Mouse (Mus musculus) stomach, postnatal 0 days (tissue): ENCODE measurements around the gene Disp2. TPM values are rescaled to one million over a fixed set of nuclear protein-coding genes. Genes with fewer than 3 reads are reported as not detected.
A peak's percentile ranks its signal among the peaks of the same experiment; 100 is the strongest.

ENCODE experiments used
- ATAC-seq: fragments of 200-750 bp; cut with Nextera tagmentation; 2 replicates; pipeline ENCODE4 v1.8.0; 2017; ENCODE audit not compliant: low FRiP score, low TSS enrichment
- DNase-seq: peaks from one replicate; pipeline ENCODE4 v3.0.0-alpha.2; 2016; ENCODE audit warnings: low spot score
- H3K27ac ChIP-seq: fragments of 300-500 bp; sonication (generic); replicated peaks from 2 replicates; pipeline ENCODE4 v1.5.1; 2014; ENCODE audit warnings: mild to moderate bottlenecking, control low read depth
- H3K27me3 ChIP-seq: fragments of 300-500 bp; sonication (generic); 2 replicates; pipeline ENCODE4 v1.6.1; 2014; ENCODE audit warnings: low read length; ENCODE audit not compliant: control insufficient read depth, insufficient read depth
- H3K36me3 ChIP-seq: fragments of 300-500 bp; sonication (generic); 2 replicates; pipeline ENCODE4 v1.6.1; 2014; ENCODE audit warnings: low read length, mixed read lengths; ENCODE audit not compliant: control insufficient read depth, insufficient read depth
- H3K4me1 ChIP-seq: fragments of 300-500 bp; sonication (generic); replicated peaks from 2 replicates; pipeline ENCODE4 v1.6.1; 2014; ENCODE audit warnings: antibody characterized with exemption; ENCODE audit not compliant: control insufficient read depth, insufficient read depth
- H3K4me2 ChIP-seq: fragments of 300-500 bp; sonication (generic); replicated peaks from 2 replicates; pipeline ENCODE4 v1.6.1; 2014; ENCODE audit warnings: low read depth, mild to moderate bottlenecking, control low read depth, moderate library complexity
- H3K4me3 ChIP-seq: fragments of 300-500 bp; sonication (generic); 2 replicates; pipeline ENCODE4 v1.5.1; 2014; ENCODE audit warnings: low read depth, low read length, control low read depth
- H3K9ac ChIP-seq: fragments of 300-500 bp; sonication (generic); 2 replicates; pipeline ENCODE4 v1.6.1; 2014; ENCODE audit warnings: mild to moderate bottlenecking, low read length, control low read depth, mixed read lengths
- H3K9me3 ChIP-seq: fragments of 300-500 bp; sonication (generic); 2 replicates; pipeline ENCODE4 v1.6.1; 2016; ENCODE audit warnings: low read length; ENCODE audit not compliant: control insufficient read depth
- CTCF ChIP-seq: IDR thresholded peaks from 2 replicates; pipeline ENCODE4 v1.5.1; 2016; ENCODE audit warnings: antibody characterized with exemption, low read depth, mild to moderate bottlenecking, moderate library complexity
- EP300 ChIP-seq: optimal IDR thresholded peaks from 2 replicates; pipeline ENCODE3; 2016; ENCODE audit warnings: antibody characterized with exemption
- WGBS: fragments of 180-500 bp; shearing (Covaris S2); extraction: QIAGEN DNeasy Blood & Tissue Kit; methylation state at CpG from one replicate; pipeline ENCODE4 v1.1.7; 2014; 5-methylcytosine and 5-hydroxymethylcytosine counted together
- polyA plus RNA-seq: library from polyadenylated mRNA; unstranded; fragments of >200 nt; fragmentation: Nextera tagmentation; extraction: Ambion mirVana; gene quantifications from 2 replicates; pipeline ENCODE4 v1.2.1, GENCODE M21; 2015

Gene Disp2
- polyA plus RNA-seq, 1 experiment from 2014 or later = 1.1 TPM

DNA sequence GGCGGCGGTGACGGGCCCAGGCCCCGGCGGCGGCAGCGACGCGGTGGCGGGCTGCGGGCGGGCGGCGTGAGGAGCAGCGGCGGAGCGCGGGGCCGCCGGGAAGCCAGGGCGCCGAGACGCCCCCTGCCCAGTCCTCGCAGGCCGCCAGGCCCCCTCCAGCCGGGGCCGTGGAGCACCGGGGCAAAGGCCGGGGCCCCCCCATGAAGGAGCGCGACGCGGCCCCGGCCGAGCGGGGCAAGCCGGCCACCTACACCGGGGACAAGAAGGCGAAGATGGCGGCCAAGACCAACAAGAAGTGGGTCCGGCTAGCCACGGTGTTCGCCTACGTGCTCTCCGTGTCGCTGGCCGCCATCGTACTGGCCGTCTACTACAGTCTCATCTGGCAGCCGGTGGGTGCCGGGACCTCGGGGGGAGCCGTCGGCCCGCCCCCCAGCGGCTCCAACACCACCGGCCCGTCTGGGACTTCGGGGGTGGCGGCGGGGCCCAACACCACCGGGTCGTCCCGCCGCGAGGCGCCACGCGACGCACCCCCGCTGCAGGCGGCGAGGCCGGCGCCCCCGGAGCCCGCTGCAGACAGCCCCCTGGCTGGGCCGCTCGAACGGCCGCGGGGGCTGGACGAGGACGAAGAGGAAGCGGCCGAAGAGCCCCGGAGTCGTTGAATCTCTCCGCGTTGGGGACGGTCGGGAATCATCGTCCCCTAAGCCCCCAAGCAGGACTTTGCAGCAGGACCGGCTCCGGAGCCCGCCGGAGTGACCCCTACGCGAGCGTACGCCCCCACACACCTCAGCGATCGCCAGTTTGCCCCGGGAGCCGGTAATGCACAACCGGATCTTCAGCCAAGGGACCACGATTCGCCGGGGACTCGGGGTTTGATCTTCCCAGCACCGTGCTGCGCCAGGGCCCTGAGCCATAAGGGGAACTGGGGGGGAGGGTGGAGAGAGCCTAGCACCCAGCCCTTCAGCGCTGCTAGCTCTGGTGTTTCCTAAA, 33.3 kb upstream of the Disp2 start:
- ATAC-seq = peak; percentile 41
- TF ChIP-seq CTCF (no peak; the same call in 1 of the 2 replicates), EP300 (no peak)
- WGBS = under 1% methylated on average over 86 of the region's 113 CpGs
- Histone ChIP-seq H3K36me3 (0 out of 2 replicates have a peak, but pooled peaks cover 2% of the 10 kb centered on the region), H3K4me1 (peaks cover 4% of the 10 kb centered on the region; the same call in 1 of the 2 replicates), H3K27me3 (no peaks in the 10 kb centered on the region), H3K4me3 (peak overlapping the region; percentile 80), H3K9ac (peak overlapping the region; percentile 93), H3K27ac (peak overlapping the region; percentile 84), H3K4me2 (peak overlapping the region; percentile 99), H3K9me3 (no peaks in the 10 kb centered on the region)
- peak; percentile 45 for DNase-seq

- WGBS = 36% methylated on average over 10 of the region's 10 CpGs
- no peak for TF ChIP-seq CTCF
- Histone ChIP-seq H3K36me3 (0 out of 2 replicates have a peak, but pooled peaks cover 2% of the 10 kb centered on the region), H3K27me3 (no peaks in the 10 kb centered on the region), H3K4me2 (peak overlapping the region; percentile 99), H3K27ac (peak overlapping the region; percentile 53), H3K9me3 (no peaks in the 10 kb centered on the region), H3K9ac (peak overlapping the region; percentile 41), H3K4me1 (peaks cover 4% of the 10 kb centered on the region; the same call in 1 of the 2 replicates), H3K4me3 (peak overlapping the region; percentile 80)
- peak; percentile 46 for DNase-seq
- ATAC-seq = no peak
Observed at GRCm38 (mm10) chr2:118747301-118747960, 32.1 kb upstream of the Disp2 start.

- TF ChIP-seq CTCF = peak; percentile 28
- TF ChIP-seq EP300 = no peak
- H3K4me3 ChIP-seq = no peak overlapping the region
- H3K27me3 ChIP-seq = no peaks in the 10 kb centered on the region
- peak overlapping the region; percentile 0 for H3K4me2 ChIP-seq
- WGBS = 39% methylated on average over 10 of the region's 10 CpGs
- ATAC-seq = peak; percentile 57; the same call in 1 of the 2 replicates
- peak overlapping the region; percentile 14; the same call in 1 of the 2 replicates for H3K9ac ChIP-seq
- H3K4me1 ChIP-seq = peaks cover 4% of the 10 kb centered on the region; the same call in 1 of the 2 replicates
- no peaks in the 10 kb centered on the region for H3K9me3 ChIP-seq
- 0 out of 2 replicates have a peak, but pooled peaks cover 2% of the 10 kb centered on the region for H3K36me3 ChIP-seq
- peak overlapping the region; percentile 64 for H3K27ac ChIP-seq
- DNase-seq = no peak
Observed at GRCm38 (mm10) chr2:118749341-118749884, 30.1 kb upstream of the Disp2 start.

- Histone ChIP-seq H3K9ac (no peak overlapping the region), H3K27ac (peak overlapping the region; percentile 64), H3K36me3 (0 out of 2 replicates have a peak, but pooled peaks cover 2% of the 10 kb centered on the region), H3K27me3 (no peaks in the 10 kb centered on the region), H3K4me3 (no peak overlapping the region), H3K9me3 (no peaks in the 10 kb centered on the region), H3K4me2 (no peak overlapping the region), H3K4me1 (no peaks in the 10 kb centered on the region)
- ATAC-seq = no peak
- WGBS = 73% methylated on average over 8 of the region's 8 CpGs
- TF ChIP-seq EP300 (no peak), CTCF (no peak)
- no peak for DNase-seq
Observed at GRCm38 (mm10) chr2:118750476-118750875, 29.0 kb upstream of the Disp2 start.

DNA sequence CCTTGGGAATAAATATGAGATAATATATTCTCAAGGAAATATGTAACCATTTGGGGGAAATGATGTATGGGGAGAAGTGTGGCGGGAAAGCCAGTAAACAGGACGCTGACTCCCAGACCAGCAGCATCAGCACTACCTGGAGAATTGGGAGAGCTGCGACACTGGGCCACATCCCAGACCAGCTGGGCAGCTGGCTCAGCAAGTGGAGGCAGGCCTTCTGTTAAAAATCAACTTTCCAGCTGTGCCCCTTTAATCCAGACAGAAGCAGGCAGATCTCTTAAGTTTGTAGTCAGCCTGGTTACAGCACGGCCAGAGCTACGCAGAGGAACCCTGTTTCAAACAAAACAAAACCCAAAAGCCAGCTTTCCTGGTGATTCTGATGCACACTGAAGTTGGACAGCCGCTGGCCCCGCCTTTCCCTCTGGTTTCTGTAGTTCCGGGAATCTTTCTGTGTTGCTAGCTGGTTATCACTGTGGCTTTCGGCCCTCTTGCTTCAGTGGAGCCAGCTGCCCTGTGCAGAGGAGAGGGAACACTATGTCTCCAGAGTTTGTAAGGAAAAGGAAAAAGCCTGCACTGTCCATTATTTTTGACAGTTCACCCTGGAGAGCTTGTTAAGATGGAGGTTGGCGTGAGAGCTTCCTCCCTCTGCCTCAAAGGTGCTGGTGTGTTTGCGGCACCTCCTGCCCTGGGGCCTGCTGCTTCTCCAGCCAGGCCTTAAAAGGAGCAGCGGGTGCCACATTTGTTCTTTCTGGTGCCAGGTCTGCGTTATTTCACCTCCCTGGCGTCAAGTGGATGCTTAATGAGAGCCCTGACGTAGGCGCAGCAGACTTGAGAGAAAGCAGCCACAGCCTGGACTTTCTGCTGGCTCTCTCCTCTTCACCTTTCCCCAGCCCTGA, 27.4 kb upstream of the Disp2 start:
- H3K9ac ChIP-seq = peak overlapping the region; percentile 19; the same call in 1 of the 2 replicates
- H3K4me2 ChIP-seq = no peak overlapping the region
- H3K4me1 ChIP-seq = no peaks in the 10 kb centered on the region
- H3K36me3 ChIP-seq = 0 out of 2 replicates have a peak, but pooled peaks cover 2% of the 10 kb centered on the region
- H3K4me3 ChIP-seq = no peak overlapping the region
- WGBS = 51% methylated on average over 16 of the region's 16 CpGs
- DNase-seq (no peak), ATAC-seq (peak; percentile 43; the same call in 1 of the 2 replicates)
- no peaks in the 10 kb centered on the region for H3K9me3 ChIP-seq
- peak overlapping the region; percentile 78 for H3K27ac ChIP-seq
- no peaks in the 10 kb centered on the region for H3K27me3 ChIP-seq
- TF ChIP-seq EP300 (peak; percentile 67), CTCF (no peak)
